Mouse (Mus musculus) erythroblast, embryonic 14.5 days (primary cell): ENCODE measurements around the gene Dhx8.

Experiments used
- GATA1 ChIP-seq: IDR thresholded peaks from 2 replicates; pipeline ENCODE4 v1.6.1; 2012; ENCODE audit warnings: low read length, inconsistent platforms, mixed read lengths
- TAL1 ChIP-seq: IDR thresholded peaks from 3 replicates; pipeline ENCODE4 v1.6.1; 2012; ENCODE audit warnings: low read length, inconsistent platforms, mixed read lengths

DNA sequence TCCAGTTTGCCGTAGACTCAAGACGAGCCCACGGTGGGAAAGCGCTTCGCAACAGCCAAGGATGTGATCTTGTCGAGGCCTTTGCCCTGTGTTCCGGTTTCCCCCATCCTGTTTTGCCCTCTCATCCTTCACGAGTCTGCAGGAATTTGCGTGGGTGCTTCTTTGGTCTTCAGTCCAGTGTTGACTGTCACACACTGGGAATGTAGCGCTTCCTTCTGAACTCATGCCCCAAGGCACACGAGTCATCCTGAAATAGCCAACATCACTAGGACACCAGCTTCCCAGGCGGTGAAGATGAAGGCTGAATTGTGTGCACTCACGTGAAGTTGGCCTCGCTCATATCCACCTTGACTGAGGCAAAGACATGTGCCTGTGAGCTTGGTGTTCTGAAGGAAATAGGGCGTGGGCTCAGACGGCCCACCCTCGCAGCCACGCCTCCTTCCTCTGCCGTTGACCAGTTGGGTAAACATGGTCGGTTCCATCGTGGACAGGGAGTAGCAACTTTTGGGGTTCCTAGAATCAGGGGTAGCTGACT is 12.7 kb upstream of the Dhx8 start:
- no peak for TF ChIP-seq GATA1
- TF ChIP-seq TAL1: peak; percentile 24; the same call in 1 of the 3 replicates
